Mouse (Mus musculus) adrenal gland, postnatal 36 days (tissue): ENCODE results near the gene Pam. TPM values are rescaled to one million over a fixed set of nuclear protein-coding genes. Genes with fewer than 3 reads are reported as not detected.
"Not testable (repeated sequence)": the region's sequence is repeated elsewhere in the genome, so short reads cannot be mapped to it uniquely, and the experiment has no call there.

Experiments used
- DNase-seq, 2 experiments: peaks; one replicate each; pipeline ENCODE4 v3.0.0; 2021; ENCODE audit warnings: mixed read lengths in 1 of 2
- total RNA-seq, 2 experiments: library from RNA; stranded (reverse); gene quantifications; 2 replicates each; pipeline ENCODE4 v1.2.3; 2021

Pam gene
- total RNA-seq, 2 experiments from 2014 or later = 379 to 391 TPM

DNA sequence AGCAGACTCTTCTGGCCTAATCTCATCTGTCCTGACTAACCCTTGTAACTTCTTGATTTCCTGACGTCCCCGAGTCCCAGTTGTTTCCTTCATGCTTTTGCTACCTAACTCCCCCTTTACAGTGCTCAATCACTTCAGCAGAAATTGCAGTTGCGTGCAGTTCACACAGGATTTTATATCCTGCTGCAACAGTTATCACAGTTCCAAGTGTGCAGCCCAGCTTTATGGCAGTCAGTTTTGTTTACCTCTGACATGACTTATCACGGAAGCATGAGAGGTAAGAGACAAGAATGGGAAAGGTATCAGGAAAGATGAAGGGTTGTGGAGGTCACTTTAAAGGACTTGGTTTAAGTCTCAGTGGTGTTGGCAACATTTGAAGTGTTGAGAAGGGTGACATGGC, 125.7 kb downstream of the Pam start:
- DNase-seq = no peak

DNA sequence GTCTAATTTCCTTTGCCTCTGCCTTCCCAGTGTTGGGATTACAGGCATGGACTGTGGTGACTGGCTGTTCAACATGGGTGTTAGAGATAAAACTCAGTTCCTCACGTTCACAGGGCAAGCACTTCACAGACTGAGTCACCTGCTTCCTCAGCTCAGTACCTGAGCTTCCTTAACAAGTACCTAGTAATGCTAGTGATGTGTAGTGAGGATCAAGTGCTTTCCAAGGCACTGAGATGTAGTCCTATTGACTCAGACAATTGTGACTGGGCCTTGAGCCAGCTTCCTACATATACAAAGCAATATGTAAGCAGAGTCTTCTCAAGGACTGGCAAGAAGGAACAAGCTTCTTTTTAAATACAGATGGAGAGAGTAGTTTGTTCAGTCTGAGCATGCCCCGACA, 131.7 kb downstream of the Pam start:
- no peak for DNase-seq

DNA sequence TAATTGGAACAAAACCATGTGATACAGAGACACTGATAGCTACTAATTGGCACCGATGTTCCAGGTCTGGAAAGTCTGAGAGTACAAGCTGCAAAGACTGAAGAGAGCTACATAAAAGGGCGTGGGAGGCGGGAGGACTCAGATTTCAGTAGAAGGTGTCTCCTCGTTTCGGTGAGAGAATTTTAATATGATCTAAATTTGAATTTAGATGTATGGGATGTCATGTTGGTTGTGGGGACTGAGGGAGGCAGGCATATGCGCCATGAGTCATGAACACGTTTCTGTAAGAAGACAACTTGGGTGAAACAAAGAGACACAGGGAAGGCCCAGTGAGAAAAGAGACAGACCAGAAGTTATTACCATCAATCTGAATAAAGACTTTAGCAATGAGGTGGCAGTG, 133.3 kb downstream of the Pam start:
- DNase-seq = no peak

DNA sequence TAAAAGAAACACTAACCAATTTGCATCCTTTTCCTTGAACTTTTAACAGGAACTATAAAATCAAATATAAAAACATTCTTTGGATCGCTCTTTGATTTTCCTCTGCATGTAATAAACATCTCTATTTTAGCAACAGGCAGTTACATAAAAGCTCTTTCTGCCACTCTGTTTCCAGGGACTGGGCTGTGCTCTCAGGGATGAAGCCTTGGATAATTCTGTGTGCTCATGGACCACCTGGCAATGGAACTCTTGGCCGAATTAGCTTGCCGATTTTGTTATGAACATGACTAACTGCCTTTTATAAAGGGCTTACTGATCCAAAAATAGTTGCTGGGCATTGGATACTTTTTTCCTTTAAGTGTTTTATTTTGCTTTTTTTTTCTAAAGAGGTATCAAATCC, 134.8 kb downstream of the Pam start:
- no peak for DNase-seq

DNA sequence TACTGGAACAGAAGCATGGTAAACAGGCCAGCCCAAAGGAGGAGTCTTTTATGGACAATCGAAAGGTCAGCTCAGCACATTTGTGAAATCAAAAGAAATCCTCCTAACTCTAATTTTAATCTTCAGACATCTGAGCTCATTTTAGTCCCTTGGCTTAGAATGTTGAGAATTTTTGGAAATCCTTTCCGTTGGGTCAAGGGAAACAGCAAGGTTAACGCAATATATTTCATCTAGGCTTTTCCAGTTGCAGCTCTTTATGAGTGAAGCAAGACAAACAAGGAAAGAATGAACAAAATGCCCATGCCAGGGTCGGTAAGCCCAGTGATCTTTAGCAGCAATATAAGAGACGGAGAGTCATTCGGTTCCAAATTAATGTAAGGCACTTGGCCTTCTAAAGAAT, 135.3 kb downstream of the Pam start:
- DNase-seq = peak in 1 of 2 experiments; percentile 26

DNA sequence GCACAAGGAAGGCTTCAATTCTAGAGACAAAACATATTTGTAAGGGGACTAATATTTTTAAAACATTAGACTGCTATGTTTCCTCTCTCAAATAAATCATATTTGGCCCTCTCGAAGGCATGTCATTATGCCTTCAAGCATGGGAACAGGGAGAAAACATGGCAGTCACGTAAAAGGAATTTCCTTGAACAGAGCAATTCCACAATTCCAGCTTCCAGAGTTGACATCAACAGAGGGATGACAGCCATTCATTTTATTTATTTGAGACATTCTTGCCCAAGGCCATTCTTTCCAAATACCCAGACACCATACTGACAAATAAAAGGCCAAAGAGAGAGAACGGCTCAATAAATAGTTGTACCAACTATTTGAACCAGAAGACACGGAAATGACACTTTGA, 136.7 kb downstream of the Pam start:
- DNase-seq = no peak

DNA sequence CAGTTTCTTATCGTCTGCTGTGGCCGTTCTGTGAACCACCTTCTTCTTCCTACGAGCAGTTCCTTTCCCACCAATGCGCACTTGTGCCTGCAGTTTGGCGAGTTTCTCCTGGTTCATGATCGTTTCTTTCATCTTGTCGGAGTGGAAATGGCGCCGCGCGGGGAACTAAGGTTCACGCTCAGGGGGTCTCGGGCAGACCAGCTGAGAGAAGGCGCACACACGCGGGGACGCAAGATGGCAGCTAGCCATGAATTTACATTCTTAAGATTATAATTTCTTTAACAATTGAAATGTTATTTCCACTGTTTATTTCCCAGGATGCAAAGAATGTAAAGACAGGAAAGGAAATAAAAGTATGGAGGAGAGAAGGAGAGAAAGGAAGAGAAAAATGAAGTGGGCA, 146.2 kb downstream of the Pam start:
- not testable (repeated sequence) for DNase-seq

DNA sequence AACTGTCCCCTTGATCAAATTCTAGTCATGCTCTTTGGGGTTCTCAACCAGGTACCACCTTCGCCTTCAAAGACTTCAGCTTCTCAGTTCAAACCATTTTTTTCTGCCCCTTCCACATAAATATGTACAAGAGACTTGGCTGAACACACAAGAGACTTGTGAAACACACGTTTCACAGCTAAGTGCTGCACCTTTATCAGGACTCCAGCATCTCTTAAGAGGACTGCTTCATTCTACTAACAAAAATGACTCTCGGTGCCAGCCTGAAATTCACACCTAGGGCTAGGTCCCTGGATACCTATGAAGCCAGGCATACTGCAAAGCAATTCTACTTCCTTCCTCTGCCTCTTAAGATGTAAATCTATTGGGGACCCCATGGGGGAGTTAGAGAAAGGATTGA, 148.3 kb downstream of the Pam start:
- DNase-seq = no peak

DNA sequence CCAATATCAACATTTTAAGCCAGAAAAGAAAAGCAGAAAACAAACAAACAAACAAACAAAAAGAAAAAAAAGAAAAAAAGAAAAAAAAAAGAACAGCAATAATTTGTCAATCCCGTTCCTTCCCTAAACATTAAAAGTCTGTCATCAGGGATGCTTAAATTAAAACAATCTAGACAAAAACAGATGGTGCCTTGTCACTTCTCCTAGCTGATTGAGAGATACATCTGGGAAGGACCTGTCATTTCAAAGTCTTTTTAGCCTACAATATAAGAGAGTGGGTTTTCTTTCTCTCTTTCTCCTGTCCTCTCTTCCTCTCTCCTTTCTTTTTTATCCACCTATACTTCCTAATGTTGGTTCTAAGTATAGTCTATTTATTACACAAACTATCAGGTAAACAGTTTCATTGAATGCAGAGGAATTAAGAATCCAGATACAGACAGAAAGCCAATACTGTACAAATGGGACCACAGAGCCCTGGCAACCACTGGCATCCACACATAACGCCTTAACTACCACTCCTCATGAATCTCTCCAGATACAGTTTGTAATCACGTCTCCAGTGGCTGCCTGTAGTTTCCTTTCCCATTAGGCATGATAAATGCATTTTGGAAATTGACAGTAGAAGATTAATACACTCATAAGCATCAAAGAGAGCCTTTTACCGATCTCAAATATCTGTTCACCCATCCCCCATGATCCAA, 151.4 kb downstream of the Pam start:
- DNase-seq = no peak

DNA sequence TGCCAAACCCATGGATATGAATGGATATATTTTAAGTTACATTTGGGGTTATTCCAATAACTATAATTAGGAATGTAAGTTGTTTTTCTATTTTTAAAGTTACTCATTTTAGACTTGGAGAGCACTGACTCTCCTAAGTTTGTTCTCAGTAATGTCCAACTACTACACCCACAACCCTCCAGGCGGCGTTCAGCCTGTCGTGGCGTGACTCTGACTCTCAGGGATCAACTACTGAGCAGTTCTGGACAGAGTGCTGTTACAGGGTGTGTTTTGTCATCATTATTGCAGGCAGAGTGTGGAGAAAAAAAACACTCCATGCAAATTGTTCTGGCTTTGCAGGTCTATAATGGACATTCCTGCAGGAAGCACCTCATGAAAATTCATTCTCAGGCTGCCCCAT, 152.0 kb downstream of the Pam start:
- DNase-seq = no peak

DNA sequence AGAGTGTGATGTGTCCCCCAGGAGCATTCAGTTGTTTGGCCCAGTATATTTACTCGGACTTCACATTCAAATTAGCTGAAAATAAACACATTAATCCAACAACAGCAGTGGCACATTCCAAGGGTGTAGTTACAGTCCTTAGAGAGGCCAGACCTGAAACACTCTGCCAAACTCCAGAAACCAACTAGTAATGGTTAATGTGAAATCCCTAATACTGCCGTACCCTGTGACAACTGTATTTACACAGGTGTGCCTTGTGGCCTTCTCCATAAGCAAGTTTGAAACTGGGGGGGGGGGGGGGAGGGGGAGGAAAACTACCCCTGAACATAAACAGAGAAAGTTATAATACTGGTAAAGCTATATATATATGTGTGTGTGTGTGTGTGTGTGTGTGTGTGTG, 152.5 kb downstream of the Pam start:
- no peak for DNase-seq

DNA sequence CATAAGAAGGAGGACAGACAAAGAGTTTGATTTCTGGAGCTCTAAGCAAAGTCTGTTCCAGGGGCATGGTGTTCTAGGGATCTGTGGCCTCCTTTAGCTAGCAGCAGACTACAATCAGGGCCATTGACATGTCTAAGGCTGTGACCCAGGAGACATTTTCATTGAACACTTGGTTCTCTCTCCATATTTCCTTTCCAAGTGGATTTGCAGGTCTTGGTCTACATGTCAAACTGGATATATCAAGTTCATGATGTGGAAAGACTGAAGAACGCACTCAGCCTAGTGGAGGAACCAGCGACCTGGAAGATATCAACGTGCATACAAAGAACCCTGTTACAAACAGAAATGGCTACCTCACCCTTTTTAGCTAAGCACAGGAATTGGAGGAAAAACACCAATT, 156.9 kb downstream of the Pam start:
- no peak for DNase-seq

DNA sequence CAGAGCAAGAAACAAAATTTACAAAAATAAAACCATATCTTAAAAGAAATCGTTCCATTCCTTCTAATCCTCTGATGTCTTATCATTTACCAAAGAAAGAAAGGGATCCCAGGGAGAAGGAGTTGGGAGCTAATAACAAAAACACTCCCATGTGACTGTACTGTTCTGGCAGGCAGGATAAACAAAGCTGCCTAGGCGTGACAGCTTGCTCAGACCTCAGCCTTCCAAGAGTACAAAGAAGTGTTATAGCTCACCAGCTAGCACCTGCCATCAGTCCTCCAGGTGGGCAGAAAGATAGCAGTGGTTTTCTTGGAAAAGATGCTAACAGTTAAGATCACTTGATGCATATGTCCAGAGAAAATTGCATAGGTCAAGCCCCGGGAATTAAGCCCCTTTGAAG, 157.4 kb downstream of the Pam start:
- no peak for DNase-seq

DNA sequence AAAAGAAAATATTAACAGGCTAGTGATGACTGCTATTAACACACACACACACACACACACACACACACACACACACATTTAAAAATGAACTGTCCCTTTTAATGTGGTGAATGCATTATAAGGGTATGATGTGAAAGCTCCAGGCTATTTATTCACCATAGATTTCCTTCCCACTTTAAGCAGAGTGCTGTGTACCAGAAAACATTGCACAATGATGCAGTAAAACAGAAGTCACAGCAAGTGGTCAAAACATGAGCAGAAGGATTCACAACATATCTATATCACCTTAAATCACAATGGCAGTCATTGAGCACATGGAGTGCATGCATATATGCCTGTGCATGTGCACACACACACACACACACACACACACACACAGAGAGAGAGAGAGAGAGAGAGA, 160.5 kb downstream of the Pam start:
- DNase-seq = no peak

DNA sequence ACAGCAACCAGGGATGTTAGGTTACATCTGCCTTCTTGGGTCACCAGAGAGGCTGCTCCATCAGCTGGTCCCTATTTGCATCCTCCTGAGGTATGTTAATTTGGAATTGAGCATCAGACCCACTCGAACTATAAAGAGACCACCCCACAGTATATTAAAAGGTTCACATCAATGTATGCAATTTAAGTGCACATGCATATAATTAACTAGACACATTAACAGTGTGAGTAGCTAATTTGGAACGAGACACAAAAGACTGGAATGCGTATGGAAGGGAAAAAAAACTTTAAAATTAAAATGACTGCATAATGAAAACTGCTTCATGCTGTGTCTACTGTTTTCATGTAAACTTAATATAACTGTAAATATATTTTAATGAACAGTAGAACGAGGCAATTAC, 164.2 kb downstream of the Pam start:
- no peak for DNase-seq

DNA sequence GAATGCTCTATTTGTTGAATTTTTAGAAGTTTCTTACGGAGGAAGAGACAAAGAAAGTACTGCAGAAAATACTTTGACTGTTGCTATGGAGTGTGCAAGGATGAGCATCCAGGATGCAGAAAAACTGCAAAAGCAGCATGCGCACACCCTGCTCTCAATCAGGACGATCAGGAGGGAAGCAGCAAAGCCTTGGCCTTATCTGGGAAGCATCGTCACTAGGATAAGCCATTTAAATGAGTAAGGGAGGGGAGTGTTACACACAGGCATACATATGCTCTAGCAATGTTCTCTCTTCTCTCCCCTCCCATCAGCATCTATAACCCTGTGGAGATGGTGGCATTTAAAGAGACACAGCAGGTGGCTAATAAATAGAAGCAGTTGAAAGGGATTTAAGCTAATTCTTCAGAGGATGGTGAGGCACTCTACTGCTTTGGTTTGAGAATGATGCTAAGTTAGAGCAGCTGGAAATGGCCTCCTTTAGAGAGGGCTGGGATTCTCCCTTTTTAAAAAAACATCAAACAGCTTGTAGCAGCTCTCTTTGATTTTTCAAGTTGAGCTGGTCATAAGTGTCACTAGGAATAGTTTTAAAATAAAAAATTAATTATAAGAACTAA, 165.9 kb downstream of the Pam start:
- no peak for DNase-seq

DNA sequence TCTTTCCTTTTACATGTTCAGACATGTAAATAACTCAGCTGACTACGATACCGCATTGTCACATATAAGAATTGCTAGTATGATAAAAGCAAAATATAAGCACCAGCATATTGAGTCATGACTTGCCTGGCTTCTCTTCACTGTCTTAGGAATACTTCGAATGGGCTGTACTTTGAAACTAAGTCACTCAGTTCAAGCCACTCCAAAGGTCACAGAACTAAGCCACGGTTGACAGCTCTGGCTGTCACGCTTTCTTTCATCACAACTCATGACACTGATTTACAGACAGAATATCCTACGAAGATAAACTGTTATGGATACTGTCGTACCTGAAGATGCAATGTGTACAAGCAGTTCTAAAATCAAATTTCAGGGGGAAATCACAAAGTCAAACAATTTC, 168.7 kb downstream of the Pam start:
- DNase-seq = no peak

DNA sequence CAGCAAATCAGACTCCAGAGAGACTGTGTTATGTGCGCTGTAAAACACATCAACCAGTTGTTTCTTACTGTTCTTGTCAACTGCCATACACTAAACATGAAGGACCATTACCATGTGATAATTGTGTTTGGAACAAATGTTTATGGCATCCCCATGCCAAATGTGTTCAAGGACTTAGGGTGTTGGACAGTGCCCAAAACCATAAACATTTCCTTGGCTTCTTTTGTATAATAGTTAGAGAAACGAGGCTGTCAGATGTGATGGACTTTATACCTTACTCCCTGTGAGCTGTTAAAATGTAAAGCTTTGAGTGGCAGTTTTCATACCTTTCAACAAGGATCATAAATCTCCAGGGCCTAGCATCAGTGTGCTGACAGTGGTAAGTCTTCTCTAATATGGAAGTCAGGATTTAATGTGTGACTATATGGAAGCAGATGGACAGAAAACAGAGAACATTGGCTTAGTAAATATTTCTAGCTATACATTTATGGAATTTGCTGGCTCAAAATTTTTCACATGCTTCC, 169.4 kb downstream of the Pam start:
- DNase-seq = no peak

DNA sequence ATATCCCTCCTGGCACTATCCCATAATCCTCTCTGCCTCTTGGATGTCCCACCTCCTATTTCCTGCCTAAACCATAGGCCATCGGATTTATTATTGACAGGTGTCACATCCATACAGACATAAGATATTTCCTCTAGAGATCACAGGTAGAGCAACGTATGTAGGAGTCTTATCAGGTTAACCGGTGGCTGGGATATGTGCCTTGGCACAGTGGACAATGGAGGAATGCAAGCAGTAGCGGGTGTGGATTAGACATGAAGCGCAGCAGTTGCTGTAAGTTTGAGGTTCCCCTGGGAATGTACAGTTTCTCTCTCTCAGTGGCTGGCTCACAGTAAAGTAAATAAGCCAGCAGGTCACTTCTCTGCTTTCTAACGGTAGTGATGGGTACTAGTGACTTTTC, 173.1 kb downstream of the Pam start:
- no peak for DNase-seq

DNA sequence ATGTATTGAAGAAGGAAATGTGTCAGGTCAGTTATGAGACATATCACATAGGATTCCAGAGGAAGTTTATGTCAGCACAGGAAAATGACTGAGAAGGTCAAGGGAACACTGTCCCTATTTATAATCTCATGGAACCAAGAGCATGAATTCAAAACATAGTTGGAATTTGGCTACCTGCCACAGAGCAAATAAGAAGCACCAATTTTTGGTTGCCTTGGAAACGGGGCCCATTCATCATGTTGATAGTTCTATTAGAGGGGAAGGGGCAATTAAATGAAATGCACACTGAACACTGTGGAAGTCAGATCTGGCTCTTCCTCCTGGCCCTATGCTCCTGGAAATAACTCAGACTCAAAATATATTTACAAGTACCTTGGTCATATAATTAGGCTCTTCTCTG, 173.6 kb downstream of the Pam start:
- DNase-seq = no peak

DNA sequence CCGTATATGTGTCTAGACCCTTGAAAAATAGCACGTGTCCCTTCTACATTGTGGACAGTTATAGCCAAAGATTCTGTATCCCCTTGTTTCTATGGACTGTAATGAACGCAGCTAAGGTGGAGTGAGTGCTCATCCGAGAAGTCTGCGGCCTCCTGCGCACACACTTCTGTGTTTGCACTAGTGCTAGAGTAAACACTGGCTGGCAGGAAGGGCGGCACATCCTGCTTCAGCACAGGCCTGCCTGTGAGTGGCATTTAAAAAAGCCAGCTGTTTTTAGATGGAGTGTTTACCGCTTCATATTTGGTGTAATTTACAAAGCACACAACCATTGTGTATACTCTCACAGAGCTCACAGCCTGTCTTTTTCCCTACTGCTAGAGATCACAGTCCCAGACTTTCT, 177.0 kb downstream of the Pam start:
- peak in 1 of 2 experiments; percentile 13 for DNase-seq

DNA sequence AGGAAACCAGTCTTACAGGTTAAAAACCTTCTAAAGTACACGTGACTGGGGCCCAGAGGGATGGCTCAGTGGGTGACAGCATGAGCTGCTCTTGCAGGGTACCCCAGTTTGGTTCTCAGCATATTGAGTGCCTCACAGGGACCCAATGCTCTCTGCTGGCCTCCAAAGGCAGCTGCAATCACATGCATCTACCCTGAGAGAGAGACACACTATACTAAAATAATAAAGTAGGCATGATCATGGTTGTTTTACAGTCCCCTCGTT, 178.5 kb downstream of the Pam start:
- DNase-seq = no peak

DNA sequence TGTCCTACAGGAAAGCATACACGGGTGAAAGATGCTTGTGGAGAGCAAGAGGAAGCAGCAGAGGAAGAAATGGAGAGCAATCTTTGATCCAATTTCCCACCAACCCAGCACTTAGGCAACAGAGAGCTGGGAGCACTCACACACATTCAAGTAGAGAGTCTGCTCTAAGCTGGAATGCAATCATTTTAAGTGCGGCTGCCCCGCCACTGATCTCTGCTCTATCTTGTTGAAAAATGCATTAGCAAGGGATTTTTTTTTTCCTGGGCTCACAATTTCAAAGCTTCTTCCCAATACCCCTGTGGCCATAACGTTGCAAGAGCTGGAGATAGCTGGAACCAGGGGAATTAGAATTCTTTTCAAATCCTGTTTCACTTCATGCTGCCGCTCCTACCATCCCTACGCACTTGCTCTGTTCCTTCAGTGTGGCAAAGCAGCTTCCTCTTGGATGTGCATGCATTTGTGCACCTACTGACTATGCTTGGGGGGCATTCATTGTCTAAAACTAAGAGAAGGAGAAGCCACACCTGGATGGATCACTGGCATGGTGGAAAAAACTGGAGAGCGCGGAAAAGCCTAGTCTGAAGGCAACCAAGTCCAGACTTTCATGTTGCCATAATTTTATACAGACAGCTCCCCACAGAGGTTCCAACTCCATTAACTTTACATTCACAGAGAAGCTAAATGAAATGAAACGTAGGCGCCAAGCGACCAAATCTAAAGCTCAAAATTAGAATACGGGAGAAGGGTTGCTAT, 179.1 kb downstream of the Pam start:
- DNase-seq = no peak

DNA sequence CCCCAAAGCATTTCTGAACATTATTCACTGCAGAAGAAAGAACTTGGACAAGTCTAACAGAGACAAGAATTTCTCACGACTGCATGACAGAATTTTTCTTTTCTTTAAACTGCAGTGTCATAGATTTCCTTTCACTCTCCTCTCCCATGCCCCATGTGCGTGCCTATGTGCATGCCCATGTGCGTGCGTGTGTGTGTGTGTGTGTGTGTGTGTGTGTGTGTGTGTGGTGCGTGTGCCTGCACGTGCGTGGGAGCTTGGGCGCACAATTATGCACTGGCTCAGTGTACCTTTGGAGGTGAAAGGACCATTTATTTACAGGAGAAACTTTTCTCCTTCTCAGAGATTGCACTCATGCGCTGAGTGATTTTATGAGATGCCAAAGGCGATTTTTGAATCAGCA, 179.7 kb downstream of the Pam start:
- no peak for DNase-seq
